Mouse (Mus musculus) thymus, postnatal 10 days (tissue): ENCODE data around the gene Tcaf3.

ENCODE experiments used
- DNase-seq, 2 experiments: peaks; one replicate each; pipeline ENCODE4 v3.0.0; 2021; ENCODE audit warnings: low spot score in 2 of 2

Gene Tcaf3

GRCm38 (mm10) chr6:42542036-42543031, 55.2 kb downstream of the Tcaf3 start:
- DNase-seq = no peak

GRCm38 (mm10) chr6:42540681-42541080, 56.8 kb downstream of the Tcaf3 start:
- no peak for DNase-seq

GRCm38 (mm10) chr6:42539711-42540110, 57.8 kb downstream of the Tcaf3 start:
- DNase-seq = no peak
